Mouse (Mus musculus): ENCODE results near the gene Gmppa. TPM values are rescaled to one million over a fixed set of nuclear protein-coding genes. Genes with fewer than 3 reads are reported as not detected.

Gmppa gene
- polyA plus RNA-seq, 1 experiment from 2014 or later, result 74.2 TPM

DNA sequence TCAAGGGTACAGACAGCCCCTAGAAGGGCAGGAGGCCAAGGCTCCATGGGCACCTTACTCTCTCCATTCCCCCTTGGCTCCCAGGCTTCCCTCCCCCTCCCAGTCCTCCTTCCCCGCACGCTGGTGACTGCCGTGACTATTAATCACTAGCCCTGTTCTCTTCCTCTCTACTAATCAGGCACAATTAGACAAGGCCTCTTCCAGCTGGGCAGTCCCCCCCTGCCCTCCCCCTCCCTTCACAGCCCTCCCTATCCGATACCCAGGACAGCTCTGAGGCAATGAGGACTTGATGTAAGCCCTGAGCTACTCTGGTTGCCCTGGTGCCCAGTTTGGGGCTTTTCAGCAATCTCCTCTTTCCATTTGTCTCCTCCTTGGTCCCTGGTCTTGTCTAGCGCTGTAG is 20.2 kb downstream of the Gmppa start:
- peaks cover 16% of the 10 kb centered on the region for H3K4me1 ChIP-seq (ENCODE audit: control insufficient read depth, insufficient read depth, low read length)
- no peak overlapping the region for H3K9ac ChIP-seq (ENCODE audit: low read depth, low read length)
- H3K27ac ChIP-seq (replicated peaks; ENCODE audit: low read depth, low read length), result no peak overlapping the region
- DNase-seq (ENCODE audit: low spot score) (no peak), ATAC-seq (ENCODE audit: low read depth) (no peak)
- no peaks in the 10 kb centered on the region for H3K9me3 ChIP-seq (ENCODE audit: control insufficient read depth, low read length)
- peaks cover 51% of the 10 kb centered on the region for H3K27me3 ChIP-seq (replicated peaks; ENCODE audit: control insufficient read depth, insufficient read depth, low read length)
- no peak overlapping the region for H3K4me3 ChIP-seq (ENCODE audit: low read depth, low read length)
- H3K36me3 ChIP-seq (ENCODE audit: control insufficient read depth, insufficient read depth, low read length), result no peaks in the 10 kb centered on the region
- no peak overlapping the region for H3K4me2 ChIP-seq (ENCODE audit: low read depth, low read length)
- 38% methylated on average over 5 of the region's 5 CpGs for WGBS

GRCm38 (mm10) chr1:75456746-75457564 is 21.2 kb downstream of the Gmppa start:
- no peak overlapping the region for H3K9ac ChIP-seq (ENCODE audit: low read depth, low read length)
- 13% methylated on average over 14 of the region's 14 CpGs for WGBS
- no peak overlapping the region for H3K27ac ChIP-seq (replicated peaks; ENCODE audit: low read depth, low read length)
- H3K9me3 ChIP-seq (ENCODE audit: control insufficient read depth, low read length), result no peaks in the 10 kb centered on the region
- peaks cover 16% of the 10 kb centered on the region for H3K4me1 ChIP-seq (ENCODE audit: control insufficient read depth, insufficient read depth, low read length)
- no peaks in the 10 kb centered on the region for H3K36me3 ChIP-seq (ENCODE audit: control insufficient read depth, insufficient read depth, low read length)
- no peak overlapping the region for H3K4me3 ChIP-seq (ENCODE audit: low read depth, low read length)
- peaks cover 40% of the 10 kb centered on the region for H3K27me3 ChIP-seq (replicated peaks; ENCODE audit: control insufficient read depth, insufficient read depth, low read length)
- DNase-seq (ENCODE audit: low spot score), result no peak
- no peak overlapping the region for H3K4me2 ChIP-seq (ENCODE audit: low read depth, low read length)
- ATAC-seq (ENCODE audit: low read depth), result no peak

DNA sequence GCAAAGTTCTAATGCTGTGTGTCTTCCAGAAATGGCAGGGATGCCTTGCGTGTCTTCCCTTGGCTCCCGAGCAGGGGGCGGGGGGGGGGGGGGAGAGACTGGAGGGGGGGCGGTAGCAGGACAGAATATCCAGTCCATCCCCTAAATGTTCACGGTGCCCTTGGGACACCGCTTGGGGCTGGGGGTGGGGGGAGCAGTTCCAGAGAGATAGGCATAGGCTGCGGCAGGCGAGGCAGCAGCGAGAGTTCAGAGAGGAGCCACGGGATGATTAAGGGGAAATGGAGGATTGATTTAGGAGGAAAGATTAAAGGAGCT is 21.9 kb downstream of the Gmppa start:
- ATAC-seq (ENCODE audit: low read depth) (no peak), DNase-seq (ENCODE audit: low spot score) (no peak)
- H3K9ac ChIP-seq (ENCODE audit: low read depth, low read length), result no peak overlapping the region
- H3K27ac ChIP-seq (replicated peaks; ENCODE audit: low read depth, low read length), result no peak overlapping the region
- 4% methylated on average over 7 of the region's 10 CpGs for WGBS
- H3K4me2 ChIP-seq (ENCODE audit: low read depth, low read length), result peak overlapping the region; percentile 50
- peaks cover 16% of the 10 kb centered on the region for H3K4me1 ChIP-seq (ENCODE audit: control insufficient read depth, insufficient read depth, low read length)
- no peaks in the 10 kb centered on the region for H3K9me3 ChIP-seq (ENCODE audit: control insufficient read depth, low read length)
- no peaks in the 10 kb centered on the region for H3K36me3 ChIP-seq (ENCODE audit: control insufficient read depth, insufficient read depth, low read length)
- H3K4me3 ChIP-seq (ENCODE audit: low read depth, low read length), result no peak overlapping the region
- H3K27me3 ChIP-seq (replicated peaks; ENCODE audit: control insufficient read depth, insufficient read depth, low read length), result peaks cover 33% of the 10 kb centered on the region

GRCm38 (mm10) chr1:75458025-75458788 is 22.5 kb downstream of the Gmppa start:
- peak overlapping the region; percentile 38 for H3K9ac ChIP-seq (ENCODE audit: low read depth, low read length)
- peaks cover 16% of the 10 kb centered on the region for H3K4me1 ChIP-seq (ENCODE audit: control insufficient read depth, insufficient read depth, low read length)
- H3K36me3 ChIP-seq (ENCODE audit: control insufficient read depth, insufficient read depth, low read length), result no peaks in the 10 kb centered on the region
- DNase-seq (ENCODE audit: low spot score) (no peak), ATAC-seq (ENCODE audit: low read depth) (peak; percentile 42; the same call in 1 of the 2 replicates)
- H3K27me3 ChIP-seq (replicated peaks; ENCODE audit: control insufficient read depth, insufficient read depth, low read length), result peaks cover 32% of the 10 kb centered on the region
- H3K4me3 ChIP-seq (ENCODE audit: low read depth, low read length), result peak overlapping the region; percentile 31
- WGBS, result 7% methylated on average over 29 of the region's 42 CpGs
- H3K9me3 ChIP-seq (ENCODE audit: control insufficient read depth, low read length), result no peaks in the 10 kb centered on the region
- H3K27ac ChIP-seq (replicated peaks; ENCODE audit: low read depth, low read length), result no peak overlapping the region
- peak overlapping the region; percentile 50 for H3K4me2 ChIP-seq (ENCODE audit: low read depth, low read length)

DNA sequence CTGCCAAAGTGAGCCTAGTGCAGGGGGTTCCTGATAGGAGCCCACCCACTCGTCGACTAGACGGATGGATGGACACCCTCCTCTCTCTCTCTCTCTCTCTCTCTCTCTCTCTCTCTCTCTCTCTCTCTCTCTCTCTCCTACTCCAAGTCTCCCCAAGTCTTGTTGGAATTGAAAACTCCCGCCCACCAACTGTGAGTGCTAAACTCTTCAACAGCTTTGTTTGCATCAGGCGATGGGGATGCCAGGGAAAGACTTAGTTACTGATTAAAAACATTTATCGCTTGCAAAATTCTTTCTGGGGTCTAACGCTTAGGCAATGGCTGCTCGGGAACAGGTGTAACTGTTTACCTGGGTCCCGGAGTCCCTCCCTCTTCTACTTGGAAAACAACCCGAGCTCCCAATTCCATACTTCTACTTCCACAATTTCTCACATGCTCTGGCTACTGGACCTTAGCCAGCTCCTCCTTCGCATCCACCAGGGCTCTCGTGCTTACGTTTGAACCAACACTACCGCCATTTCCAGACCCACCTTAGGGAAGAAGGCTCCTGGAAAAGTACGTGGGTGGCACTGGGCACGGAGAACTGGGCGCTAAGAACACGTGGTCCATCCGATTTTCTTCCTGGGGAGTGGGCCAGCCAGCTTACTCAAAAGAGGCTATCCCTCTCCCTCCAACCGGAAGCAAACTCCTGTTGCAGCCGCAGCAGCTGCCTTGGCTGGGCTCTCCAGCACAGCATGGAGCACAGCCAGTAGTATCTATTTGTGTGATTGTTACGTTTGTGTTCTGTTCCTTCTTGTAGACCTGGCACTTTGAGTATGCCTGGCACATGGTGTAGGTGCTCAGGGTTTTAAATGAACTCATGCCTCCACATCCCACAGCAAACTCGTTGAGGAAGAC is 23.3 kb downstream of the Gmppa start:
- DNase-seq (ENCODE audit: low spot score), result peak; percentile 60
- no peak; the same call in 1 of the 2 replicates for ATAC-seq (ENCODE audit: low read depth)
- Histone ChIP-seq H3K4me3 (ENCODE audit: low read depth, low read length) (peak overlapping the region; percentile 31), H3K9ac (ENCODE audit: low read depth, low read length) (peak overlapping the region; percentile 38), H3K4me1 (ENCODE audit: control insufficient read depth, insufficient read depth, low read length) (peaks cover 16% of the 10 kb centered on the region), H3K36me3 (ENCODE audit: control insufficient read depth, insufficient read depth, low read length) (no peaks in the 10 kb centered on the region), H3K27ac (replicated peaks; ENCODE audit: low read depth, low read length) (0 out of 2 replicates have a peak overlapping the region, but pooled peaks have one; percentile 15), H3K4me2 (ENCODE audit: low read depth, low read length) (peak overlapping the region; percentile 50), H3K9me3 (ENCODE audit: control insufficient read depth, low read length) (no peaks in the 10 kb centered on the region), H3K27me3 (replicated peaks; ENCODE audit: control insufficient read depth, insufficient read depth, low read length) (peaks cover 32% of the 10 kb centered on the region)
- WGBS, result 12% methylated on average over 23 of the region's 23 CpGs

DNA sequence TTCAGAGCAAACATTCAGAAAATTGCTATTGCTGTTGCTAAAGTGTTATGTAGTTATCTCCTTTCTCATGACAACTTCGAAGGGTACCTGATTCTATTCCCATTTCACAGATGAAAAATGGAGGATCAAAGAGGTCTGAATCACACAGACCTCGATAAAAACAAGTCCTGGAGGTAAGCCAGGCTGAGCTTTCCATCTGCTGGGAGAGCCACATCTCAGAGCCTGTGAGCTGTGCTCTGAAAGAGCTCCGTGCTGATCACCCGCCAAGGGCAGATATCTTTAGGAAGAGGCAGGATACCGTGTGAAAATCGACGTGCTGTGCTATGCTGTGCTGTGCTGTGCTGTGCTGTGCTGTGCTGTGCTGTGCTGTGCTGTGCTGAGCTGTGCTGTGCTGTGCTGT is 24.6 kb downstream of the Gmppa start:
- H3K9ac ChIP-seq (ENCODE audit: low read depth, low read length), result no peak overlapping the region
- no peak for ATAC-seq (ENCODE audit: low read depth)

DNA sequence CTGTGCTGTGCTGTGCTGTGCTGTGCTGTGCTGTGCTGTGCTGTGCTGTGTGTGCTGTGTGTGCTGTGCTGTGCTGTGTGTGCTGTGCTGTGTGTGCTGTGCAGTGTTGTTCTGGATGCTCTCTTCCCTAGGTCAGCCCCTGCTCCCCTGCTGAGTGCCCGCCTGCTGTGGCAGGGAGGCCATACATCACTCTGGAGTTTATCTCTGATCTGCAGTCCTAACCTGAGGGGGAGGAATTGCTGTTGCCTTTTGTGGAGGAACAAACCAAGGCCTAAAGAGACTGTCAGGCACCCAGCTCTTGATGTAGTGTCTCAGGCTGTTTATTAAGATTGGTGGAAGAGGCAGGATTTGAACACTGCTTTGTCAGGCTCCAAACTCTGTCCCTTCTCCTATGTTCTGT is 26.9 kb downstream of the Gmppa start:
- no peaks in the 10 kb centered on the region for H3K36me3 ChIP-seq (ENCODE audit: control insufficient read depth, insufficient read depth, low read length)
- WGBS, result 67% methylated on average over 1 of the region's 1 CpGs
- H3K9me3 ChIP-seq (ENCODE audit: control insufficient read depth, low read length), result no peaks in the 10 kb centered on the region
- H3K4me1 ChIP-seq (ENCODE audit: control insufficient read depth, insufficient read depth, low read length), result peaks cover 6% of the 10 kb centered on the region
- no peak overlapping the region for H3K9ac ChIP-seq (ENCODE audit: low read depth, low read length)
- ATAC-seq (ENCODE audit: low read depth), result no peak
- H3K4me2 ChIP-seq (ENCODE audit: low read depth, low read length), result no peak overlapping the region
- peaks cover 17% of the 10 kb centered on the region for H3K27me3 ChIP-seq (replicated peaks; ENCODE audit: control insufficient read depth, insufficient read depth, low read length)
- H3K4me3 ChIP-seq (ENCODE audit: low read depth, low read length), result no peak overlapping the region
- DNase-seq (ENCODE audit: low spot score), result no peak
- no peak overlapping the region for H3K27ac ChIP-seq (replicated peaks; ENCODE audit: low read depth, low read length)

More for the DNA sequence above, 24.6 kb downstream of the Gmppa start:
- H3K4me2 ChIP-seq (ENCODE audit: low read depth, low read length), result no peak overlapping the region
- H3K27me3 ChIP-seq (replicated peaks; ENCODE audit: control insufficient read depth, insufficient read depth, low read length), result peaks cover 31% of the 10 kb centered on the region
- H3K4me1 ChIP-seq (ENCODE audit: control insufficient read depth, insufficient read depth, low read length), result peaks cover 16% of the 10 kb centered on the region
- H3K9me3 ChIP-seq (ENCODE audit: control insufficient read depth, low read length), result no peaks in the 10 kb centered on the region
- H3K4me3 ChIP-seq (ENCODE audit: low read depth, low read length), result no peak overlapping the region
- no peaks in the 10 kb centered on the region for H3K36me3 ChIP-seq (ENCODE audit: control insufficient read depth, insufficient read depth, low read length)
- whole genome bisulfite sequencing, result 73% methylated on average over 7 of the region's 7 CpGs
- no peak overlapping the region for H3K27ac ChIP-seq (replicated peaks; ENCODE audit: low read depth, low read length)
- no peak for DNase-seq (ENCODE audit: low spot score)

DNA sequence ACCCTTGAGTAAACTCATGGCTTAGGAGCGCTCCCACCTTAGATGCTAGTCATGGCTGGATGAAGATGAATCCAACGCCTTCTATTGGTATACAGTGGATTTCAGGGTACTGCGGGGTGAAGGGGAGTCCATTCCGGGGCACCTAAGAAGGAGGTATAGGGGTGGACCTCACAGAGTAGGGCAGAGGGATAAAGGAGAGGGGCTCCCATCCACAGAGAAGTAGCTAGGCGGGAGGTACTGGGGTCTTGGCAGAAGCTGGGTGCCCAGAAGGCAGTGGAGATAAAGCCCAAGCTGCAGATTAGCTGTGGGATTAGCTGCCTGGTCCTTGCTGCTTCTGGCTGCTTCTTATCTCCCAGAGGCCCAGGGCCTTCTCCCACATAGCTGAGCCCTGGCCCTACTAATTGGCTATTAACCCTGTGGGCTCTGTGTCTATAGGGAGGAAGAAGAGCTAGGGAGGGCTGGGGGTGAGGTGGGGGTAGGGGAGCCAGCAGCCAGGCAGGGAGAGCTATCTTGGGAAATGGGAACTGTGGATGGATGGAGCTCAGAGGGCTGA is 28.0 kb downstream of the Gmppa start:
- H3K9me3 ChIP-seq (ENCODE audit: control insufficient read depth, low read length), result no peaks in the 10 kb centered on the region
- WGBS, result 83% methylated on average over 5 of the region's 5 CpGs
- no peaks in the 10 kb centered on the region for H3K36me3 ChIP-seq (ENCODE audit: control insufficient read depth, insufficient read depth, low read length)
- no peak overlapping the region for H3K27ac ChIP-seq (replicated peaks; ENCODE audit: low read depth, low read length)
- no peak overlapping the region for H3K4me2 ChIP-seq (ENCODE audit: low read depth, low read length)
- no peak overlapping the region for H3K4me3 ChIP-seq (ENCODE audit: low read depth, low read length)
- peaks cover 6% of the 10 kb centered on the region for H3K4me1 ChIP-seq (ENCODE audit: control insufficient read depth, insufficient read depth, low read length)
- no peak overlapping the region for H3K9ac ChIP-seq (ENCODE audit: low read depth, low read length)
- ATAC-seq (ENCODE audit: low read depth) (no peak), DNase-seq (ENCODE audit: low spot score) (no peak)
- peaks cover 15% of the 10 kb centered on the region for H3K27me3 ChIP-seq (replicated peaks; ENCODE audit: control insufficient read depth, insufficient read depth, low read length)

All from embryonic facial prominence, embryonic 14.5 days (tissue).